Mouse (Mus musculus) forebrain, embryonic 16.5 days (tissue): ENCODE data around the gene Derl2. TPM values are rescaled to one million over a fixed set of nuclear protein-coding genes. Genes with fewer than 3 reads are reported as not detected.

ENCODE experiments used
- ATAC-seq: fragments of 200-750 bp; cut with Nextera tagmentation; 2 replicates; pipeline ENCODE4 v1.8.0; 2017; ENCODE audit warnings: mild to moderate bottlenecking, moderate library complexity
- H3K27ac ChIP-seq: fragments of 300-500 bp; sonication (generic); 2 replicates; pipeline ENCODE4 v1.5.1; 2014; ENCODE audit warnings: low read length, control low read depth
- H3K27me3 ChIP-seq: fragments of 300-500 bp; sonication (generic); replicated peaks from 2 replicates; pipeline ENCODE4 v1.6.1; 2014; ENCODE audit warnings: low read length; ENCODE audit not compliant: control insufficient read depth, insufficient read depth
- H3K36me3 ChIP-seq: fragments of 300-500 bp; sonication (generic); 2 replicates; pipeline ENCODE4 v1.6.1; 2014; ENCODE audit not compliant: control insufficient read depth, insufficient read depth
- H3K4me1 ChIP-seq: fragments of 300-500 bp; sonication (generic); replicated peaks from 2 replicates; pipeline ENCODE4 v1.6.1; 2014; ENCODE audit warnings: low read length; ENCODE audit not compliant: control insufficient read depth, insufficient read depth
- H3K4me2 ChIP-seq: fragments of 300-500 bp; sonication (generic); 2 replicates; pipeline ENCODE4 v1.6.1; 2014; ENCODE audit warnings: mild to moderate bottlenecking, low read length, control low read depth
- H3K4me3 ChIP-seq: fragments of 300-500 bp; sonication (generic); replicated peaks from 2 replicates; pipeline ENCODE4 v1.5.1; 2014; ENCODE audit warnings: mild to moderate bottlenecking, low read length, control low read depth
- H3K9ac ChIP-seq: fragments of 300-500 bp; sonication (generic); replicated peaks from 2 replicates; pipeline ENCODE4 v1.6.1; 2014; ENCODE audit warnings: low read depth, low read length, control low read depth
- H3K9me3 ChIP-seq: fragments of 300-500 bp; sonication (generic); 2 replicates; pipeline ENCODE4 v1.6.1; 2016; ENCODE audit warnings: low read length; ENCODE audit not compliant: control insufficient read depth
- WGBS: fragments of 180-500 bp; shearing (Covaris S2); extraction: QIAGEN DNeasy Blood & Tissue Kit; methylation state at CpG from one replicate; pipeline ENCODE4 v1.1.7; 2014; 5-methylcytosine and 5-hydroxymethylcytosine counted together
- polyA plus RNA-seq: library from polyadenylated mRNA; unstranded; fragments of >200 nt; fragmentation: Nextera tagmentation; extraction: Ambion mirVana; gene quantifications from 2 replicates; pipeline ENCODE4 v1.2.1, GENCODE M21; 2015

The Derl2 gene
- polyA plus RNA-seq, 1 experiment from 2014 or later = 36.8 TPM

DNA sequence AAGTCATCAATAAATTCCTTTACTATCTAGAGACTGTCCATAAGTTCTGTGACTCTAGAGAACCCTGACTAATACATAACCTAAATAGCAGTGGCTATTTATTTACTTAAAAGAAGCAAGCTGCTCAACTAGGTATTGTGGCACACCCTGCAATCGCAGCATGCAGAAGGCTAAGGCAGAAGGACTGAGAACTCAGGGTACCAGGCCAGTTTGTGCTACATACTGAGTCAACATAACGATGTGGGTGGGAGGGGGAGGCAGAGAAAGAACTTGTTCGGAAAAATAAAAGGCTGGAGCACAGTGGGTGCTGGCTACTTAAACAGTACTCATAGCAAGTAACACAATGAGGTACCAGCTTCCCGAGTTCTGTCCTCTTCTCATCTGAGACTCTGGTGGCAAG, 18.5 kb downstream of the Derl2 start:
- 72% methylated on average over 4 of the region's 4 CpGs for WGBS
- Histone ChIP-seq H3K27me3 (no peaks in the 10 kb centered on the region), H3K36me3 (peaks cover 2% of the 10 kb centered on the region; the same call in 1 of the 2 replicates), H3K4me3 (no peak overlapping the region), H3K4me1 (peaks cover 18% of the 10 kb centered on the region), H3K27ac (no peak overlapping the region), H3K9ac (no peak overlapping the region), H3K9me3 (no peaks in the 10 kb centered on the region), H3K4me2 (no peak overlapping the region)
- ATAC-seq = no peak

DNA sequence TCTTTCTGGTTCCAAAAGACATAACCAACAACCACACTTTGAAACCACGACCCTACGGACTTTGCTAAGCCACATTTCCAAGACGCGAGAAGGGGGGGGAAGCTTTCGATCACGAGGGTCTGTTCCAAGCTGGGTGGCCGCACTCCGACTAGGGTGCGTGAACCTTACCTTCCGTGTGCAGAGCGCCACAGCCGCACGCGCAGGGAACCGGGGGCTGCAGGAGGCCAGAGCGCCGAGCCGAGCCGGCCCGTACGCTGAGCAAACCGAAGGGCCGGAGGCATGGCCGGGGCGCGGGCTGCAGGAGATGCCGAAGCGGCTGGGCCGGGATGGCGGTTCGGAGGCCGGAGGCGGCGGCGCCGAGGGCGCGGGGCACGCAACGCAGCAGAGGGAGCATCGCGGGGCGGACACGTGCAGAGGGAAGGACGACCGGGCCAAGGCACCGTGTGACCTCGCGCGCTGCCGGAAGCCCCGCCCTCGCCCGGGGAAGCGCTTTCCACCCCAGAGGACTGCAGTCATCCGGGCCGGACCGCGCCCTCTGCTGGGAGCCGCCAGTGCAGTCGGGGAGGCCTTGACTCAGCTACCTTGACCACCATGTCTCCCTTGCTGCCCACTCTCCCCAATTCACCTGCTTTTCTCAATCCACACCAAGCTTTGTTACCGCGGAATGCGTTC, 36.9 kb downstream of the Derl2 start, which contains the start of gene C1qbp:
C1qbp (minus strand) TSS at position 470 of the 672 bp plus-strand sequence.
- Histone ChIP-seq H3K36me3 (peaks cover 32% of the 10 kb centered on the region), H3K4me2 (peak within 1 kb of the TSS; percentile 91), H3K27me3 (no peaks in the 10 kb centered on the region), H3K9me3 (no peaks in the 10 kb centered on the region), H3K4me1 (peaks cover 11% of the 10 kb centered on the region), H3K27ac (peak within 1 kb of the TSS; percentile 42), H3K4me3 (peak within 1 kb of the TSS; percentile 93), H3K9ac (peak within 1 kb of the TSS; percentile 84)
- peak; percentile 96 for ATAC-seq
- WGBS = 1% methylated on average over 62 of the region's 64 CpGs

DNA sequence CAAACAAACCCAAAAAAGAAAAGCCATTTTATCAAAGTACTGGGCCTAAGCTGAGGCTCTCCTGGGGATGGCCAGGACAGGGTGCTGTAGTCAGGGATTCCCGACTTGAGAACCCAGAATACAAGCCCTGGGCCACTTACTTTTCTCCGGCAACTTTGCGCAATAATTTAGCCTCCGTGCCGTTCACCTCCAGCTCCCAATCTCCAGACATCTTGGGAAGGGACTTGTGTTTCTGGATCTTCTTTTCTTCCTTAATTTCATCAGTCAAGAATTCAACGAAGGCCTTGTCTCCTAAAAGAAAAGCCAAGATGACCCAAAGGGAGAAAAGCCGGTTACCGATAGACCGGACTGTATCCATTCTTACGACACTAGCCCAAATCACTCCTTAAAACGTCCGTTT, 37.6 kb downstream of the Derl2 start:
- peak overlapping the region; percentile 84 for H3K9ac ChIP-seq
- peak overlapping the region; percentile 91 for H3K4me2 ChIP-seq
- H3K36me3 ChIP-seq = peaks cover 36% of the 10 kb centered on the region
- 8% methylated on average over 12 of the region's 12 CpGs for WGBS
- H3K9me3 ChIP-seq = no peaks in the 10 kb centered on the region
- no peak overlapping the region for H3K27ac ChIP-seq
- peak overlapping the region; percentile 93 for H3K4me3 ChIP-seq
- H3K4me1 ChIP-seq = peaks cover 11% of the 10 kb centered on the region
- no peaks in the 10 kb centered on the region for H3K27me3 ChIP-seq
- no peak for ATAC-seq

DNA sequence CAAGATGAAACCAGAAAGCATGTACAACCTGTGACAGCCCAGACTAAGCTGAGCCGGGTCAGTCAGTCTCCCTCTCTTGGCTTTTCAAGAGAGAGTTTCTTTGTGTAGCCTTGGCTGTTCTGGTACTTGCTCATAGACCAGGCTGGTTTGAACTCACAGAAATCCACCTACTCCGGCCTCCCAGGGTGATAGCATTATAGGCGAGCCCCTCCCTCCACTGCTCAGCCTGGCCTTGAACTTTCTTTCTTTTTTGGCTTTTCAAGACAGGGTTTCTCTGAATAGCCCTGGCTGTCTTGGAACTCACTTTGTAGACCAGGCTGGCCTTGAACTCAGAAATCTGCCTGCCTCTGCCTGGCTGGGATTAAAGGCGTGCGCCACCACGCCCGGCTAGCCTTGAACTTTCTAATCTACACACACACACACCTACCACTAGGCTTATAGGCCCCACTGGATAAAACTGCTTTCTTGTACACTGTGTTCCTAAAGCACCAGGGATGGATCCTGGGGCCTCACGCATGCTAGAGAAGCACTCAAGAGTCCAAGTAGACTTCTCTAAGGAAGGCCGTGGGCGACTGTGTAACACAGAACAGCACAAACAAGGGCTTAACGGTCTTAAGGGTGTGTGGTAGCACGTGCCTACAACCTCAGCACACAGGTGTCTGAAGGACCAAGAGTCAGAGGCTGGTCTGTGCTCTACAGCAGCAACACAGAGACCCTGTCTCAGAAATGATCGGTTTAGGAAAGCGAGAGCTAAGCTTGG, 38.7 kb downstream of the Derl2 start:
- Histone ChIP-seq H3K4me1 (peaks cover 11% of the 10 kb centered on the region), H3K27ac (no peak overlapping the region), H3K36me3 (peaks cover 28% of the 10 kb centered on the region), H3K4me3 (no peak overlapping the region), H3K9me3 (no peaks in the 10 kb centered on the region), H3K27me3 (no peaks in the 10 kb centered on the region), H3K9ac (no peak overlapping the region), H3K4me2 (no peak overlapping the region)
- 92% methylated on average over 14 of the region's 14 CpGs for WGBS
- ATAC-seq = no peak

DNA sequence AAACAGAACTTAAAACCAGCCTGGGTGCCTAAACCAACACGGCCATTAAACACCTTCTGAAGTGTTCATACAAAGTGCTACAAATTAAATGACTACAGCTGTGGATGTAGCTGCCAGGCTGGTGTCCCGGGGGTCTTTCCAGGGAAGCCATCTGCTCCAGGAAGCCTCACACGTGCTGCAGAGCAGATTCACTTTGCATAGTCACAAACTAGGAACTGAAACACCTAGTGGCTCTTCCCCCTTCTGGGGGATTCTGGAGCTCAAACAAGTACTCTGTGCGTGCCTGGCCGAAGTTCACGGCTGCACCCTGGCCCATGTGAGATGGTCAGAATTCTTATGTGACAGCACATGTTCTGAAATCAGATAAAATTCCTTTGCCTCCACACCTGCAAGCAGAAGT, 39.4 kb downstream of the Derl2 start:
- no peaks in the 10 kb centered on the region for H3K27me3 ChIP-seq
- H3K36me3 ChIP-seq = peaks cover 29% of the 10 kb centered on the region

DNA sequence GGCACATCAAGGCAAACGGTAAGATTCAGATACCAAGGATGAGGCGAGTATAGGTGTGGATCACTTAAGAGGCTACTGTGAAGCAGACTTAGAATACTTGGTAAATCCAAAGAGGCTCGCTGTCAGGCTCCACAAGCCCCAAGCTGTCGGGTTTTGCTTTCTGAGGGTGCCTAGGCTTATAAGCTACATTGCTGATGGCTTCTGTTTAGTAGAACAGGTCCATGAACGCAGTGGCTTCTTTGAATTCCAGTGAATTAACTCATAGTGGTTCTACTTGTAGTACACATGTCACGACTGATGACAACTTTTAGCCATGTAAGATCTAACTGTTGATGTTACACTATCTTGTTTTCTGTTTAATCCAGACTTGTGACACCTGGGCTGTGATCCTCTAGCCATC, 42.3 kb downstream of the Derl2 start:
- ATAC-seq = no peak
- Histone ChIP-seq H3K4me2 (no peak overlapping the region), H3K9me3 (no peaks in the 10 kb centered on the region), H3K27ac (no peak overlapping the region), H3K36me3 (peaks cover 33% of the 10 kb centered on the region), H3K9ac (no peak overlapping the region), H3K27me3 (no peaks in the 10 kb centered on the region), H3K4me1 (peaks cover 8% of the 10 kb centered on the region), H3K4me3 (no peak overlapping the region)
- WGBS = 94% methylated on average over 6 of the region's 6 CpGs

More for the DNA sequence above, 39.4 kb downstream of the Derl2 start:
- H3K27ac ChIP-seq = no peak overlapping the region
- no peak overlapping the region for H3K9ac ChIP-seq
- H3K4me3 ChIP-seq = no peak overlapping the region
- no peaks in the 10 kb centered on the region for H3K9me3 ChIP-seq
- 86% methylated on average over 6 of the region's 6 CpGs for WGBS
- H3K4me1 ChIP-seq = peaks cover 11% of the 10 kb centered on the region
- no peak for ATAC-seq
- H3K4me2 ChIP-seq = no peak overlapping the region

DNA sequence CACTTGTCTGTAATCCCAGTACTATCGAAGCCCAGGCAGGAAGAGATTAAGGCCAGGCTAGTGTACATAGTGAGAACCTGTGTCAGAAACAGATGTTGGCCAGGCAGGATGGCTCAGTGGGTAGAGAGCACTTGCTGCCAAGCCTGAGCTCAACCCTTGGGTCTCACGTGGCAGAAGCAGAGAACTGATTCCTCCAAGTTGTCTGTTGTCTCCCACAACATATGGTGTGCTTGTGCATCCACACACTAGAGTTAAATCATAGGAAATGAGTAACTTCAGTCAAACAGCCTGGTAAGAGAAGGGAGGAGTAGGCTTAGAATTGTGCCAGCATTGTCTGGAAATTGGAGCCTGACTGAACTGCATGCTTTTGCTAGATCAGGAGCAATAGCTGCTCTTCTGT, 44.4 kb downstream of the Derl2 start:
- H3K27ac ChIP-seq = no peak overlapping the region
- H3K27me3 ChIP-seq = no peaks in the 10 kb centered on the region
- H3K4me1 ChIP-seq = peaks cover 6% of the 10 kb centered on the region
- H3K4me3 ChIP-seq = no peak overlapping the region
- H3K9ac ChIP-seq = no peak overlapping the region
- H3K4me2 ChIP-seq = no peak overlapping the region
- WGBS = 73% methylated on average over 2 of the region's 2 CpGs
- H3K36me3 ChIP-seq = peaks cover 31% of the 10 kb centered on the region
- no peak for ATAC-seq
- no peaks in the 10 kb centered on the region for H3K9me3 ChIP-seq

DNA sequence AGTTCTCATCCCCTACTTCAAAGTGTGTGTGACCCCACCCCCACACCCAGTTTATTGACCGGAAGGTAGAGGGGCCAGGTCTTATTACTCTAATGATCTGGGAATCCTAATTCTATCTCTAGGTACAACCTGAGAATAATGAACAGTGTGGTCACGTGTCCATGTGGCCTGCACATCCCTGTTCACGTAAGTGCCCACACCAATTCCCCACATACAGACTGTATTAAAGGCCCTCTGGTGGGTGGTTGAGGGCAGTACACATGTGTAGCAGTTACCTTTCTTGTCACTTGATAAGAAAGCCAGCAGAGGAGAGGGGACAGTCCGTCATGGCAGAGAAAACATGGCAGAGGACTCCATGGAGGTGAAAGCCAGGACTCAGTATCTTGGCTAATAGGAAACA, 45.7 kb downstream of the Derl2 start:
- H3K36me3 ChIP-seq = peaks cover 23% of the 10 kb centered on the region

DNA sequence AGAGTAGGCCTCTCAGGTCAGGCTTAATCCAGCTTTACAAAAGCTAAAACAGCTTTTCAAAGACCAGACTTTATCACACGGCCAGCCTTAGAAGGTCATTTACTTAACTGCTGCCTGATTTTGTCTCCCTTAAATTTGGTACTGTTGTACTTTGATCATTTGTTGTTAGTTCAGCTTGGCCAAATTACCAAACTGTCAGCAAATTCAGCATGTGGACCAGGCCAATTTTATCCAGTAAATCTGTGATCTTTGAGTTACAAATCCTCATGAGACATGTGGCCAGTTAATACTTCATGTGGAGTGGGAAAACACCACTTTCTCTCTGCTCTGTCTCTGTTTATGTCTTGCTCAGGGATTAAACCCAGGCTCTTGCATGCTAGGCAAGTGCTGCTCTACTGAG, 47.1 kb downstream of the Derl2 start:
- Histone ChIP-seq H3K4me1 (peaks cover 17% of the 10 kb centered on the region), H3K36me3 (peaks cover 13% of the 10 kb centered on the region), H3K9ac (no peak overlapping the region), H3K27me3 (no peaks in the 10 kb centered on the region), H3K4me2 (no peak overlapping the region), H3K27ac (no peak overlapping the region), H3K9me3 (no peaks in the 10 kb centered on the region), H3K4me3 (no peak overlapping the region)
- 52% methylated on average over 1 of the region's 1 CpGs for WGBS
- no peak for ATAC-seq

More for the DNA sequence above, 45.7 kb downstream of the Derl2 start:
- Histone ChIP-seq H3K27me3 (no peaks in the 10 kb centered on the region), H3K27ac (no peak overlapping the region), H3K9me3 (no peaks in the 10 kb centered on the region), H3K4me2 (no peak overlapping the region), H3K4me1 (peaks cover 6% of the 10 kb centered on the region), H3K4me3 (no peak overlapping the region), H3K9ac (no peak overlapping the region)
- no peak for ATAC-seq
- 70% methylated on average over 4 of the region's 4 CpGs for WGBS
